ENCODE assay signal across 8 mouse cellular contexts in genomic region chr4:143212341-143213174, GRCm38 (mm10). TPM values are rescaled to one million over a fixed set of nuclear protein-coding genes. Genes with fewer than 3 reads are reported as not detected.
A peak's percentile ranks its signal among the peaks of the same experiment; 100 is the strongest.
DNase-seq lines count a peak whose midpoint lies in the region; ATAC-seq and TF ChIP-seq lines count a peak whose summit lies in the region.

Gene Prdm2 (minus strand): TSS chr4:143212995.

- peak; percentile 54 for DNase-seq in CH12.LX (ENCODE audit: extremely low read depth)
- peak; percentile 40 for DNase-seq in c-Kit-positive CD71-positive TER-119-negative erythroid progenitor cells, embryonic 14.5 days (ENCODE audit: low read depth)
- DNase-seq in forebrain, embryonic 11.5 days (ENCODE audit: low spot score) = peak; percentile 87
- peak; percentile 77 for DNase-seq in kidney, postnatal 10 days
- peak; percentile 77 for DNase-seq in liver, embryonic 11.5 days (ENCODE audit: low spot score)
- DNase-seq in spleen, postnatal 36 days (ENCODE audit: low spot score in 2 of 2) = peak; percentile 62 to 64

- peak within 1 kb of the TSS; percentile 66 for H3ac ChIP-seq in myocyte (ENCODE audit: control insufficient read depth, insufficient read length)

- TF ChIP-seq CTCF in CH12.LX (conservative IDR thresholded peaks at IDR 0.05 in 1 of 2, IDR thresholded peaks at IDR 0.05 in 1 of 2; ENCODE audit: low read depth in 2 of 2, low read length in 2 of 2) = 0 out of 4 replicates have a peak, but pooled peaks of 1 of the 2 experiments have one; percentile 11

- no peak for TF ChIP-seq RAD21 in CH12.LX (IDR thresholded peaks at IDR 0.05; ENCODE audit: low read depth, low read length)

- H3K27ac ChIP-seq in CH12.LX (ENCODE audit: insufficient read depth, low read depth) = peak within 1 kb of the TSS; percentile 89
- peak within 1 kb of the TSS; percentile 77 for H3K27ac ChIP-seq in forebrain, embryonic 11.5 days (ENCODE audit: low read depth, low read length)
- H3K27ac ChIP-seq in heart, embryonic 14.5 days (replicated peaks in 1 of 2; ENCODE audit: control insufficient read depth in 1 of 2, insufficient read depth in 1 of 2, low read depth in 2 of 2, low read length in 2 of 2) = peak within 1 kb of the TSS; percentile 58 to 82
- H3K27ac ChIP-seq in liver, embryonic 11.5 days (ENCODE audit: low read depth, low read length) = peak within 1 kb of the TSS; percentile 52

- no peak for TF ChIP-seq EP300 in CH12.LX (IDR thresholded peaks at IDR 0.05; ENCODE audit: low read length)

- WGBS in forebrain, embryonic 11.5 days = 3% methylated on average over 84 of the region's 96 CpGs
- 2% methylated on average over 81 of the region's 96 CpGs for WGBS in heart, embryonic 14.5 days
- 3% methylated on average over 96 of the region's 96 CpGs for WGBS in liver, embryonic 11.5 days

- peak; percentile 89 for ATAC-seq in forebrain, embryonic 11.5 days (replicated peaks; ENCODE audit: low FRiP score)
- ATAC-seq in heart, embryonic 14.5 days (ENCODE audit: insufficient number of reproducible peaks, insufficient read depth, low FRiP score, low read depth) = peak; percentile 64
- ATAC-seq in liver, embryonic 11.5 days (replicated peaks; ENCODE audit: low FRiP score) = peak; percentile 75

- H3K9me3 ChIP-seq in CH12.LX (replicated peaks; ENCODE audit: low read length) = no peaks in the 10 kb centered on the region
- H3K9me3 ChIP-seq in forebrain, embryonic 11.5 days (ENCODE audit: control insufficient read depth, low read length) = no peaks in the 10 kb centered on the region
- H3K9me3 ChIP-seq in heart, embryonic 14.5 days (ENCODE audit: control insufficient read depth, low read length) = no peaks in the 10 kb centered on the region
- no peaks in the 10 kb centered on the region for H3K9me3 ChIP-seq in liver, embryonic 11.5 days (ENCODE audit: control insufficient read depth, low read length)

- peaks cover 24% of the 10 kb centered on the region for H3K79me2 ChIP-seq in CH12.LX (replicated peaks; ENCODE audit: control insufficient read depth, extremely low read depth, insufficient read depth, poor library complexity, severe bottlenecking)
- H3K79me2 ChIP-seq in myocyte (ENCODE audit: control insufficient read depth, insufficient read depth) = peaks cover 16% of the 10 kb centered on the region

- H3K27me3 ChIP-seq in CH12.LX (replicated peaks) (no peaks in the 10 kb centered on the region), myocyte (ENCODE audit: control insufficient read depth, insufficient read depth, insufficient read length) (no peaks in the 10 kb centered on the region)
- no peaks in the 10 kb centered on the region; the same call in 1 of the 2 replicates for H3K27me3 ChIP-seq in forebrain, embryonic 11.5 days (ENCODE audit: control insufficient read depth, insufficient read depth, low read length)
- no peaks in the 10 kb centered on the region for H3K27me3 ChIP-seq in heart, embryonic 14.5 days (ENCODE audit: control insufficient read depth, insufficient read depth, low read length)
- no peaks in the 10 kb centered on the region for H3K27me3 ChIP-seq in liver, embryonic 11.5 days (replicated peaks; ENCODE audit: control insufficient read depth, insufficient read depth, low read length)

- H3K36me3 ChIP-seq in CH12.LX (replicated peaks in 1 of 2; ENCODE audit: control insufficient read depth in 1 of 2, insufficient read depth in 1 of 2, low read length in 1 of 2) = peaks cover 0 to 4% of the 10 kb centered on the region in 2 experiments
- no peaks in the 10 kb centered on the region for H3K36me3 ChIP-seq in forebrain, embryonic 11.5 days (ENCODE audit: control insufficient read depth, insufficient read depth, low read length)
- H3K36me3 ChIP-seq in heart, embryonic 14.5 days (ENCODE audit: control insufficient read depth, insufficient read depth, low read length) = no peaks in the 10 kb centered on the region
- H3K36me3 ChIP-seq in liver, embryonic 11.5 days (ENCODE audit: control insufficient read depth, insufficient read depth, low read length) = no peaks in the 10 kb centered on the region
- no peaks in the 10 kb centered on the region for H3K36me3 ChIP-seq in myocyte (ENCODE audit: control insufficient read depth, insufficient read depth)

- dilution Hi-C loops in CH12.LX (cut with MboI; ENCODE audit: extremely low pct_ligation_motif_present, extremely low pct_unique_long_range_greater_than_20kb, low sequenced_read_pairs) = no loop called here

- H3K4me3 ChIP-seq in CH12.LX (replicated peaks in 1 of 3; ENCODE audit: low read depth in 2 of 3, low read length in 2 of 3, poor library complexity in 1 of 3) (peak within 1 kb of the TSS; percentile 77 to 93 (median 79)), myocyte (peak within 1 kb of the TSS; percentile 50)
- H3K4me3 ChIP-seq in forebrain, embryonic 11.5 days (ENCODE audit: low read depth, low read length) = peak within 1 kb of the TSS; percentile 89
- peak within 1 kb of the TSS; percentile 71 to 87 for H3K4me3 ChIP-seq in heart, embryonic 14.5 days (ENCODE audit: control insufficient read depth in 1 of 2, insufficient read depth in 1 of 2, low read depth in 1 of 2, low read length in 2 of 2)
- H3K4me3 ChIP-seq in liver, embryonic 11.5 days (ENCODE audit: low read depth, low read length) = peak within 1 kb of the TSS; percentile 70

- in situ Hi-C loops in CH12.LX (cut with MboI; ENCODE audit: low pct_ligation_motif_present, low pct_unique_long_range_greater_than_20kb, low sequenced_read_pairs) = no loop called here

- H3K4me2 ChIP-seq in CH12.LX (ENCODE audit: insufficient read depth, low read depth, poor library complexity, severe bottlenecking) (peak within 1 kb of the TSS; percentile 99), myocyte (ENCODE audit: low read depth) (peak within 1 kb of the TSS; percentile 90)
- H3K4me2 ChIP-seq in forebrain, embryonic 11.5 days (ENCODE audit: low read depth, low read length, severe bottlenecking) = peak within 1 kb of the TSS; percentile 83
- peak within 1 kb of the TSS; percentile 72 for H3K4me2 ChIP-seq in heart, embryonic 14.5 days (ENCODE audit: low read length)
- H3K4me2 ChIP-seq in liver, embryonic 11.5 days = peak within 1 kb of the TSS; percentile 95

- peaks cover 11 to 43% of the 10 kb centered on the region in 2 experiments for H3K4me1 ChIP-seq in CH12.LX (ENCODE audit: control insufficient read depth in 1 of 2, insufficient read depth in 2 of 2)
- H3K4me1 ChIP-seq in forebrain, embryonic 11.5 days (replicated peaks; ENCODE audit: control insufficient read depth, insufficient read depth, low read length) = no peaks in the 10 kb centered on the region
- H3K4me1 ChIP-seq in heart, embryonic 14.5 days (ENCODE audit: control insufficient read depth in 2 of 2, insufficient read depth in 2 of 2, low read length in 2 of 2) = peaks cover 5 to 9% of the 10 kb centered on the region in 2 experiments; a peak in 3 of 4 replicates
- peaks cover 2% of the 10 kb centered on the region; the same call in 1 of the 2 replicates for H3K4me1 ChIP-seq in liver, embryonic 11.5 days (replicated peaks; ENCODE audit: control insufficient read depth, insufficient read depth, low read length)

- peak; percentile 70; the same call in 1 of the 2 replicates for TF ChIP-seq POLR2A in CH12.LX (IDR thresholded peaks at IDR 0.05; ENCODE audit: low read depth, low read length)
- TF ChIP-seq POLR2A in myocyte (IDR thresholded peaks at IDR 0.05; ENCODE audit: insufficient read length, low read depth) = peak; percentile 82

- H3K9ac ChIP-seq in CH12.LX (ENCODE audit: insufficient read depth, low read depth) = peak within 1 kb of the TSS; percentile 93
- H3K9ac ChIP-seq in forebrain, embryonic 11.5 days (ENCODE audit: low read length) = peak within 1 kb of the TSS; percentile 95
- peak within 1 kb of the TSS; percentile 89 for H3K9ac ChIP-seq in heart, embryonic 14.5 days (ENCODE audit: low read length)
- peak within 1 kb of the TSS; percentile 83 for H3K9ac ChIP-seq in liver, embryonic 11.5 days (ENCODE audit: low read depth, low read length)

TF ChIP-seq in CH12.LX, 34 proteins besides CTCF, POLR2A, EP300 and RAD21 (continues in another document):
- TF ChIP-seq IRF4 (IDR thresholded peaks at IDR 0.05; ENCODE audit: low read depth, low read length) (0 out of 2 replicates have a peak, but pooled peaks have one; percentile 19), TCF12 (IDR thresholded peaks at IDR 0.05; ENCODE audit: low read depth, low read length) (peak; percentile 78), RCOR1 (conservative IDR thresholded peaks at IDR 0.05; ENCODE audit: low read depth, low read length) (0 out of 2 replicates have a peak, but pooled peaks have one; percentile 41), TBP (conservative IDR thresholded peaks at IDR 0.05; ENCODE audit: low read depth, low read length) (no peak), HCFC1 (IDR thresholded peaks at IDR 0.05; ENCODE audit: low read depth, low read length) (no peak), UBTF (IDR thresholded peaks at IDR 0.05; ENCODE audit: low read depth, low read length) (peak; percentile 86; the same call in 1 of the 2 replicates), ELF1 (IDR thresholded peaks at IDR 0.05; ENCODE audit: low read depth, low read length) (no peak), NRF1 (IDR thresholded peaks at IDR 0.05; ENCODE audit: low read depth, low read length) (peak; percentile 2; the same call in 1 of the 2 replicates), POLR2AphosphoS2 (IDR thresholded peaks at IDR 0.05; ENCODE audit: low read depth, low read length) (no peak)

TF ChIP-seq in myocyte, 11 proteins besides CTCF, POLR2A, EP300 and RAD21:
- TF ChIP-seq REST (IDR thresholded peaks at IDR 0.05; ENCODE audit: insufficient read depth, insufficient read length) (no peak), TCF12 (IDR thresholded peaks at IDR 0.05; ENCODE audit: insufficient read depth, poor library complexity, severe bottlenecking) (no peak), MYOD1 (IDR thresholded peaks at IDR 0.05; ENCODE audit: control insufficient read depth in 1 of 3, insufficient read length in 2 of 3, low read depth in 2 of 3) (peak in 1 of 3 experiments; percentile 7), MYOG (IDR thresholded peaks at IDR 0.05; ENCODE audit: control insufficient read depth in 1 of 3, insufficient read depth in 1 of 3, insufficient read length in 2 of 3, low read depth in 2 of 3) (peak in 1 of 3 experiments; percentile 1), CEBPB (IDR thresholded peaks at IDR 0.05; ENCODE audit: insufficient read depth, poor library complexity, severe bottlenecking) (no peak), POLR2AphosphoS2 (IDR thresholded peaks at IDR 0.05; ENCODE audit: insufficient read length, low read depth) (peak; percentile 62), TCF3 (IDR thresholded peaks at IDR 0.05; ENCODE audit: insufficient read length, low read depth) (no peak), E2F4 (IDR thresholded peaks at IDR 0.05; ENCODE audit: insufficient read depth) (no peak), MAX (IDR thresholded peaks at IDR 0.05; ENCODE audit: low read depth) (no peak)
TF ChIP-seq in myocyte: peak in this region for 3.

RNA-seq across cellular contexts. Expression of gene Prdm2, which starts in this region (rescaled TPM):
- total RNA-seq in CH12.LX (2012; rRNA removed) (7.1 and 7.2 TPM in 2 replicates), CH12.LX (2014; rRNA removed) (2.9 and 3.8 TPM in 2 replicates)
- polyA plus RNA-seq in CH12.LX (2012; ENCODE audit: insufficient read length, low read depth) (13.4 and 16.1 TPM in 2 replicates), myocyte (2012; fragmentation: generic; extraction: Trizol) (14.5 TPM)
- 15.5 and 17.8 TPM in 2 replicates for polyA plus RNA-seq in forebrain, embryonic 11.5 days (2014; fragmentation: Nextera tagmentation; extraction: Ambion mirVana)
- polyA plus RNA-seq in heart, embryonic 14.5 days (2014; fragmentation: Nextera tagmentation; extraction: Ambion mirVana) = 8.7 and 9.4 TPM in 2 replicates
- 7.3 and 8.3 TPM in 2 replicates for polyA plus RNA-seq in liver, embryonic 11.5 days (2014; fragmentation: Nextera tagmentation; extraction: Ambion mirVana)

Comparison
In these comparisons a context has a peak if more than half of its experiments do, and no peak if none do; other contexts are left out.
1. Peak in every context shown above with its lines: DNase-seq, ATAC-seq, H3K4me3 ChIP-seq and H3K27ac ChIP-seq.